Mouse (Mus musculus): ENCODE data around the gene Nipa1.

- TF ChIP-seq TCF12 (IDR thresholded peaks at IDR 0.05; ENCODE audit: insufficient read depth, poor library complexity, severe bottlenecking): no peak
- no peak for TF ChIP-seq E2F4 (IDR thresholded peaks at IDR 0.05; ENCODE audit: insufficient read depth)
- no peak for TF ChIP-seq REST (IDR thresholded peaks at IDR 0.05; ENCODE audit: insufficient read depth, insufficient read length)
- TF ChIP-seq POLR2A (IDR thresholded peaks at IDR 0.05; ENCODE audit: insufficient read length, low read depth): no peak
- no peak for TF ChIP-seq MAX (IDR thresholded peaks at IDR 0.05; ENCODE audit: low read depth)
- TF ChIP-seq CEBPB (IDR thresholded peaks at IDR 0.05; ENCODE audit: insufficient read depth, poor library complexity, severe bottlenecking): no peak
- no peak for TF ChIP-seq POLR2AphosphoS2 (IDR thresholded peaks at IDR 0.05; ENCODE audit: insufficient read length, low read depth)
- no peak for TF ChIP-seq USF1 (IDR thresholded peaks at IDR 0.05; ENCODE audit: low read depth)
- TF ChIP-seq MYOD1 (IDR thresholded peaks at IDR 0.05; ENCODE audit: control insufficient read depth in 1 of 3, insufficient read length in 2 of 3, low read depth in 2 of 3): no peak
- TF ChIP-seq MYOG (IDR thresholded peaks at IDR 0.05; ENCODE audit: control insufficient read depth in 1 of 3, insufficient read depth in 1 of 3, insufficient read length in 2 of 3, low read depth in 2 of 3): no peak
- TF ChIP-seq TCF3 (IDR thresholded peaks at IDR 0.05; ENCODE audit: insufficient read length, low read depth): no peak
Measured at GRCm38 (mm10) chr7:55981511-55981910, 38.2 kb downstream of the Nipa1 start.

Data from myocyte (in vitro differentiated cells).